Mouse (Mus musculus) CD8-positive naive resting alpha-beta T cell, adult 2 months (primary cell): ENCODE measurements around the gene Tmem33.

Source experiments
- DNase-seq, 2 experiments: peaks; one replicate each; pipeline ENCODE4 v3.0.0; 2022; ENCODE audit warnings: low read depth in 2 of 2, low spot score in 2 of 2

The Tmem33 gene

GRCm38 (mm10) chr5:67312522-67312851 lies 52.1 kb downstream of the Tmem33 start:
- no peak for DNase-seq

DNA sequence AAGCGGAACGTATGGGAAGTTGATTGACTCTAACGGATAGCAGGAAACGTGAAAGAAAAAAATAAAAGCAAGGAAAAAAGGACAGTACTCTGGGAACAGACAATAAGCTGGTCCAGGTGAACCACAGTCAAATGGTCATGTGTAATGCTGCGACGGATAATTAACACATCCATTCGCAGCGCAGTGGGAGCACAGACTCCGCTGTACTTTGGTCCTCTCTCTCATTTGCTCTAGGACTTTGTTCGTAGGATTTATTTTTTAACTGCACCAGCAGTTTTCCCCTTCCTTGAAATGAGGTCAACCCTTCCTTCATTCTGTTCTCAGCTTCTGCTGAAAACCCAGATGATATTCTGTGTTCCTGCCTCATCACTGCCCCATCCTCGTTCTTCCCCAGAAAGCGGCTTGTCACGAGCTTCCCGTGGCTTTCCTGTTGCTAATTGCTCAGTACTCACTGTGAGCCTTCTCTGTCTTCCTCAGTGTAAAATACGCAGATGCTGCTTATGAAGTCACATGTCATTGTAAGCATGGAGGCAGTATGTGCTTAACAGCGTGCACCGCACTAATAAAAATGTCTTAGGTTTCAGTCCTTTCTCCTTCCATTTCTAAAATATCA lies 61.4 kb downstream of the Tmem33 start:
- no peak for DNase-seq

DNA sequence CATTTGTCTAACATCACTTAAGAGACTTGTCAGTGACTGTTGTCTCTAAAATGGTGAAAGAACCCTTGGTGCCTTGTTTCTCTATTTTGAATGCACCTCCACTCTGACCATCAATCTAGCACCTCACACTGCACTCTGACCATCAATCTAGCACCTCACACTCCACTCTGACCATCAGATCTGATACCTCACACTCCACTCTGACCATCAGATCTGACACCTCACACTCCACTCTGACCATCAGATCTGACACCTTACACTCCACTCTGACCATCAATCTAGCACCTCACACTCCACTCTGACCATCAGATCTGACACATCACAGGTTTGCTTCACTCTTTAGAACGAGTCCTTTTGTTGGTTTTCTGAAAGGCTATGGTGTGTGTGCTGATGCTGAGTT lies 63.7 kb downstream of the Tmem33 start:
- DNase-seq: no peak

DNA sequence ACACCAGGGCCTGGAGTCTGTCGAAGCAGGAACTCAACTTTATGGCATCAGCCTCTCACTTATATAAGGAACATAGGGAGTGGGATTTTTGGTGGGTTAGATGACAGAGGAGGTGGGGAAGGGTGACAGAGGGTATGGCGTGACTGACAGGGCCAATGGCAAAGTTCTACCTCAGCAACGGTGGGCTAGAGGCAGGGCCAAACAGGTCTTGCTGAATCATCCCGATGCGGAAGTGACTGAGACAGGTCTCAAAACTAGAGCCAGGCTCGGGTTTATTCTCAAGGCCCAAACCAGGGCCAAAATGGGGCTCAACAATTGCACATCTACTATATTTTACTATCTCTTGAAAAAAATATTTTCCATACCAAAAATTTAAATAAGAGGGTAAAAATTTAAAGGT lies 80.4 kb downstream of the Tmem33 start:
- DNase-seq: no peak
